Mouse (Mus musculus): Measurements from ENCODE around the gene Grm8. TPM values are rescaled to one million over a fixed set of nuclear protein-coding genes. Genes with fewer than 3 reads are reported as not detected.

Grm8 gene
- total and polyA plus RNA-seq, 3 experiments, result 0.42 to 0.52 TPM; not detected in 1

DNA sequence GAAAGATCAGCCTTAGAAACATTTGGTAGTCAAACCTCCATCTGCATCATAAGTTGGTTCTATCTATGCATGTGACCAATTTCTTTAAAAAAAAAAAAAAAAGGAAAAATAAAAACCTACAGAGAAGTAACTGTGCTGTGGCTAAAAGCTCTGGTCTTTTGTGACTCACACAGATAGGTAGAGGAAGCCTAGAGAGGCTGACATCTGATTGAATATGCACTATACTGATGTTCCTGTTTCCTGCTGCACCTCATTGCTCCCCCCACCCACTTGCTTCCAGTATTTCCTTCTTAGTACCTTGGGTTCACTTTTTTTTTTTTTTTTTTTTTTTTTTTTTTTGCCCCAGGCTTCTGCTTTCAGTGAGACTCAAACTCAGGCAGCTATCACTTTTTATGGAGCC lies 824.6 kb downstream of the Grm8 start:
- Histone ChIP-seq H3K4me3 (ENCODE audit: control insufficient read depth in 1 of 2, insufficient read depth in 1 of 2, low read depth in 2 of 2, low read length in 2 of 2) (no peak overlapping the region), H3K27me3 (ENCODE audit: control insufficient read depth in 1 of 2, insufficient read depth in 2 of 2, low read length in 2 of 2) (no peaks in the 10 kb centered on the region), H3K4me1 (ENCODE audit: control insufficient read depth in 1 of 2, insufficient read depth in 2 of 2, low read length in 2 of 2) (no peaks in the 10 kb centered on the region), H3K9me3 (replicated peaks; ENCODE audit: insufficient read depth, low read length) (no peaks in the 10 kb centered on the region), H3K79me2 (ENCODE audit: control insufficient read depth, insufficient read depth, low read length, poor library complexity) (no peaks in the 10 kb centered on the region), H3K27ac (ENCODE audit: control insufficient read depth, low read depth, low read length) (no peak overlapping the region), H3K9ac (ENCODE audit: control insufficient read depth, low read depth, low read length, poor library complexity, severe bottlenecking) (no peak overlapping the region), H3K36me3 (ENCODE audit: control insufficient read depth in 1 of 2, insufficient read depth in 2 of 2, low read length in 2 of 2) (no peaks in the 10 kb centered on the region)
- TF ChIP-seq ZKSCAN1 (IDR thresholded peaks at IDR 0.05; ENCODE audit: low read depth, low read length) (no peak), CTCF (IDR thresholded peaks at IDR 0.05 in 2 of 3, conservative IDR thresholded peaks at IDR 0.05 in 1 of 3; ENCODE audit: control insufficient read depth in 1 of 3, insufficient read depth in 1 of 3, low read depth in 2 of 3, low read length in 3 of 3, poor library complexity in 1 of 3, severe bottlenecking in 1 of 3) (no peak), E2F4 (IDR thresholded peaks at IDR 0.05; ENCODE audit: borderline replicate concordance, low read depth, low read length) (no peak), ZNF384 (IDR thresholded peaks at IDR 0.05; ENCODE audit: low read depth, low read length) (no peak)
- DNase-seq (ENCODE audit: low read depth, low spot score), result no peak

DNA sequence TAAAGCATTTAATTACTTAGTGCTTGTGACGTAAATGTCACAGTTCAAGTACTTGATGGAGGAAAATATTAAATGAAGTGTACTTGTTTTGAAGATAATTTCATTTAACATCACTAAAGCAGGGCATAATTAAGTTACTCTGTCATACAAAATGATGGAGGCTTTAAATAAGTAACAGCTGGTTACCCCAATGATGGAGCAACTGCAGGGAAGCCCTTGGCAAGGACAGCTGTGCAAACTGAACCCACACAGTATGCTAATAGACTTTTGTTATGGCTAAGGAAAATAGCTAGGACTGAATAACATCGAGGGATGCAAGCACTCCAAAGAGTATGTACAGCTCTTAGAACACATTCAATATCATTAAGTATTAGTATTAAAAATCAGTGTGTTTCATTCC lies 829.6 kb downstream of the Grm8 start:
- TF ChIP-seq GABPA (IDR thresholded peaks at IDR 0.05; ENCODE audit: low read depth, low read length) (no peak), TBP (IDR thresholded peaks at IDR 0.05; ENCODE audit: low read depth, low read length) (no peak), CHD2 (IDR thresholded peaks at IDR 0.05; ENCODE audit: low read length) (no peak), TAL1 (IDR thresholded peaks at IDR 0.05; ENCODE audit: low read length) (no peak), UBTF (IDR thresholded peaks at IDR 0.05; ENCODE audit: borderline replicate concordance, insufficient read depth, low read depth, low read length) (no peak), RAD21 (IDR thresholded peaks at IDR 0.05; ENCODE audit: low read depth, low read length) (no peak), ETS1 (IDR thresholded peaks at IDR 0.05; ENCODE audit: low read depth, low read length) (no peak), NELFE (IDR thresholded peaks at IDR 0.05; ENCODE audit: low read depth, low read length) (no peak), POLR2A (IDR thresholded peaks at IDR 0.05; ENCODE audit: control insufficient read depth in 1 of 2, insufficient read depth in 1 of 2, low read depth in 1 of 2, low read length in 2 of 2, poor library complexity in 1 of 2) (no peak), MYB (IDR thresholded peaks at IDR 0.05; ENCODE audit: low read depth, low read length) (no peak)
- Histone ChIP-seq H3K4me1 (ENCODE audit: control insufficient read depth in 1 of 2, insufficient read depth in 2 of 2, low read length in 2 of 2) (no peaks in the 10 kb centered on the region), H3K79me2 (ENCODE audit: control insufficient read depth, insufficient read depth, low read length, poor library complexity) (no peaks in the 10 kb centered on the region), H3K27ac (ENCODE audit: control insufficient read depth, low read depth, low read length) (no peak overlapping the region), H3K36me3 (ENCODE audit: control insufficient read depth in 1 of 2, insufficient read depth in 2 of 2, low read length in 2 of 2) (no peaks in the 10 kb centered on the region), H3K27me3 (ENCODE audit: control insufficient read depth in 1 of 2, insufficient read depth in 2 of 2, low read length in 2 of 2) (no peaks in the 10 kb centered on the region), H3K4me3 (ENCODE audit: control insufficient read depth in 1 of 2, insufficient read depth in 1 of 2, low read depth in 2 of 2, low read length in 2 of 2) (no peak overlapping the region), H3K9me3 (replicated peaks; ENCODE audit: insufficient read depth, low read length) (no peaks in the 10 kb centered on the region), H3K9ac (ENCODE audit: control insufficient read depth, low read depth, low read length, poor library complexity, severe bottlenecking) (no peak overlapping the region)
- no peak for DNase-seq (ENCODE audit: low read depth, low spot score)

GRCm38 (mm10) chr6:27264972-27265371 lies 870.0 kb downstream of the Grm8 start:
- H3K36me3 ChIP-seq (ENCODE audit: control insufficient read depth in 1 of 2, insufficient read depth in 2 of 2, low read length in 2 of 2), result no peaks in the 10 kb centered on the region
- H3K27ac ChIP-seq (ENCODE audit: control insufficient read depth, low read depth, low read length), result no peak overlapping the region
- no peaks in the 10 kb centered on the region for H3K4me1 ChIP-seq (ENCODE audit: control insufficient read depth in 1 of 2, insufficient read depth in 2 of 2, low read length in 2 of 2)
- no peak overlapping the region for H3K4me3 ChIP-seq (ENCODE audit: control insufficient read depth in 1 of 2, insufficient read depth in 1 of 2, low read depth in 2 of 2, low read length in 2 of 2)
- no peaks in the 10 kb centered on the region for H3K27me3 ChIP-seq (ENCODE audit: control insufficient read depth in 1 of 2, insufficient read depth in 2 of 2, low read length in 2 of 2)
- H3K79me2 ChIP-seq (ENCODE audit: control insufficient read depth, insufficient read depth, low read length, poor library complexity), result no peaks in the 10 kb centered on the region
- no peak overlapping the region for H3K9ac ChIP-seq (ENCODE audit: control insufficient read depth, low read depth, low read length, poor library complexity, severe bottlenecking)
- no peaks in the 10 kb centered on the region for H3K9me3 ChIP-seq (replicated peaks; ENCODE audit: insufficient read depth, low read length)
- no peak for TF ChIP-seq TCF12 (IDR thresholded peaks at IDR 0.05; ENCODE audit: low read depth, low read length)
- no peak for TF ChIP-seq MAFK (IDR thresholded peaks at IDR 0.05; ENCODE audit: borderline replicate concordance, low read depth, low read length)
- no peak for TF ChIP-seq MAX (IDR thresholded peaks at IDR 0.05; ENCODE audit: low read length)
- TF ChIP-seq ZKSCAN1 (IDR thresholded peaks at IDR 0.05; ENCODE audit: low read depth, low read length), result no peak
- no peak for TF ChIP-seq TAL1 (IDR thresholded peaks at IDR 0.05; ENCODE audit: low read length)
- no peak for TF ChIP-seq USF2 (IDR thresholded peaks at IDR 0.05; ENCODE audit: borderline replicate concordance in 1 of 2, insufficient read depth in 1 of 2, low read depth in 1 of 2, low read length in 2 of 2)
- no peak for TF ChIP-seq ZC3H11A (IDR thresholded peaks at IDR 0.05; ENCODE audit: low read depth, low read length)
- TF ChIP-seq CHD1 (IDR thresholded peaks at IDR 0.05; ENCODE audit: low read depth, low read length), result no peak
- TF ChIP-seq TBP (IDR thresholded peaks at IDR 0.05; ENCODE audit: low read depth, low read length), result no peak
- no peak for TF ChIP-seq MAZ (IDR thresholded peaks at IDR 0.05; ENCODE audit: low read depth, low read length)
- no peak for TF ChIP-seq BHLHE40 (IDR thresholded peaks at IDR 0.05; ENCODE audit: borderline replicate concordance, low read depth, low read length)
- DNase-seq (ENCODE audit: low read depth, low spot score), result no peak

All from MEL (cell line).